Mouse (Mus musculus) induced T-regulatory cell, adult 2 months (primary cell): Measurements from ENCODE around the gene Gm6034.
"Not testable (repeated sequence)": the region's sequence is repeated elsewhere in the genome, so short reads cannot be mapped to it uniquely, and the experiment has no call there.

Experiments
- DNase-seq: peaks from one replicate; pipeline ENCODE4 v3.0.0-alpha.2; 2012; ENCODE audit warnings: low read depth

Gene Gm6034

GRCm38 (mm10) chr17:36042610-36043169, at the start of gene Gm6034, which contains the start of gene H2-T22:
TSS of gene Gm6034 (plus strand) at chr17:36042961.
TSS of gene H2-T22 (minus strand) at chr17:36042747.
- DNase-seq = peak; percentile 98

GRCm38 (mm10) chr17:35993675-35994074, 49.1 kb upstream of the Gm6034 start:
- peak; percentile 94 for DNase-seq

GRCm38 (mm10) chr17:35994175-35994878, 48.4 kb upstream of the Gm6034 start:
- peak; percentile 91 for DNase-seq

GRCm38 (mm10) chr17:35994879-35995240, 47.9 kb upstream of the Gm6034 start:
- peak; percentile 54 for DNase-seq

- DNase-seq = peak; percentile 99
Measured at GRCm38 (mm10) chr17:35996949-35997348, 45.8 kb upstream of the Gm6034 start.

GRCm38 (mm10) chr17:35997713-35998510, 44.8 kb upstream of the Gm6034 start:
- peak; percentile 87 for DNase-seq

GRCm38 (mm10) chr17:35998545-35999305, 44.0 kb upstream of the Gm6034 start:
- DNase-seq = peak; percentile 65

GRCm38 (mm10) chr17:35999356-35999755, 43.4 kb upstream of the Gm6034 start:
- DNase-seq = peak; percentile 84

- peak; percentile 39 for DNase-seq
Measured at GRCm38 (mm10) chr17:36000349-36000748, 42.4 kb upstream of the Gm6034 start.

- peak; percentile 87 for DNase-seq
Measured at GRCm38 (mm10) chr17:36001121-36001897, 41.5 kb upstream of the Gm6034 start.

- peak; percentile 82 for DNase-seq
Measured at GRCm38 (mm10) chr17:36001966-36002365, 40.8 kb upstream of the Gm6034 start.

GRCm38 (mm10) chr17:36003331-36003730, 39.4 kb upstream of the Gm6034 start:
- DNase-seq = peak; percentile 65

- DNase-seq = not testable (repeated sequence)
Measured at GRCm38 (mm10) chr17:36004409-36004808, 38.4 kb upstream of the Gm6034 start.

- no peak for DNase-seq
Measured at GRCm38 (mm10) chr17:36014977-36015376, 27.8 kb upstream of the Gm6034 start.

- no peak for DNase-seq
Measured at GRCm38 (mm10) chr17:36017046-36017445, 25.7 kb upstream of the Gm6034 start.

GRCm38 (mm10) chr17:36018979-36019378, 23.8 kb upstream of the Gm6034 start:
- DNase-seq = no peak

GRCm38 (mm10) chr17:36019519-36019918, 23.2 kb upstream of the Gm6034 start:
- no peak for DNase-seq

- DNase-seq = peak; percentile 97
Measured at GRCm38 (mm10) chr17:36020191-36021073, 22.3 kb upstream of the Gm6034 start, which contains the start of gene H2-T24. TSS of gene H2-T24 (minus strand) at chr17:36020560.

GRCm38 (mm10) chr17:36021309-36021708, 21.5 kb upstream of the Gm6034 start:
- no peak for DNase-seq

- peak; percentile 16 for DNase-seq
Measured at GRCm38 (mm10) chr17:36022098-36022497, 20.7 kb upstream of the Gm6034 start.
